Mouse (Mus musculus) adrenal gland, postnatal 10 days (tissue): ENCODE results near the gene Ankmy2. TPM values are rescaled to one million over a fixed set of nuclear protein-coding genes. Genes with fewer than 3 reads are reported as not detected.
"Not testable (repeated sequence)": the region's sequence is repeated elsewhere in the genome, so short reads cannot be mapped to it uniquely, and the experiment has no call there.

ENCODE experiments used
- DNase-seq: peaks from one replicate; pipeline ENCODE4 v3.0.0; 2021; ENCODE audit warnings: mixed read lengths
- total RNA-seq, 2 experiments: library from RNA; stranded (reverse); gene quantifications; 2 replicates each; pipeline ENCODE4 v1.2.3; 2021

The Ankmy2 gene
- total RNA-seq, 2 experiments from 2014 or later, result 28.6 to 34.7 TPM

GRCm38 (mm10) chr12:36157638-36158308, 859 bp downstream of the Ankmy2 start, which contains the start of gene Bzw2:
TSS of gene Bzw2 (minus strand) at chr12:36158080.
- DNase-seq, result peak; percentile 77

- DNase-seq, result no peak
Measured at GRCm38 (mm10) chr12:36164126-36164791, 7.3 kb downstream of the Ankmy2 start.

- DNase-seq, result no peak
Measured at GRCm38 (mm10) chr12:36165299-36165698, 8.4 kb downstream of the Ankmy2 start.

GRCm38 (mm10) chr12:36177227-36177626, 20.3 kb downstream of the Ankmy2 start:
- no peak for DNase-seq

GRCm38 (mm10) chr12:36182570-36182969, 25.7 kb downstream of the Ankmy2 start:
- peak; percentile 56 for DNase-seq

GRCm38 (mm10) chr12:36187081-36187480, 30.2 kb downstream of the Ankmy2 start:
- DNase-seq, result no peak

GRCm38 (mm10) chr12:36189610-36190009, 32.7 kb downstream of the Ankmy2 start:
- no peak for DNase-seq

GRCm38 (mm10) chr12:36190343-36190742, 33.4 kb downstream of the Ankmy2 start:
- no peak for DNase-seq

GRCm38 (mm10) chr12:36194976-36195375, 38.1 kb downstream of the Ankmy2 start:
- no peak for DNase-seq

- DNase-seq, result not testable (repeated sequence)
Measured at GRCm38 (mm10) chr12:36205579-36206119, 48.7 kb downstream of the Ankmy2 start.

- peak; percentile 68 for DNase-seq
Measured at GRCm38 (mm10) chr12:36207072-36207799, 50.3 kb downstream of the Ankmy2 start.

GRCm38 (mm10) chr12:36207800-36208148, 50.9 kb downstream of the Ankmy2 start:
- DNase-seq, result no peak

- no peak for DNase-seq
Measured at GRCm38 (mm10) chr12:36208456-36208855, 51.5 kb downstream of the Ankmy2 start.

GRCm38 (mm10) chr12:36210096-36210495, 53.2 kb downstream of the Ankmy2 start:
- no peak for DNase-seq

GRCm38 (mm10) chr12:36214389-36215148, 57.7 kb downstream of the Ankmy2 start:
- DNase-seq, result no peak

- peak; percentile 64 for DNase-seq
Measured at GRCm38 (mm10) chr12:36215149-36215480, 58.2 kb downstream of the Ankmy2 start.

- no peak for DNase-seq
Measured at GRCm38 (mm10) chr12:36216230-36216629, 59.3 kb downstream of the Ankmy2 start.

- no peak for DNase-seq
Measured at GRCm38 (mm10) chr12:36216905-36217304, 60.0 kb downstream of the Ankmy2 start.

- DNase-seq, result no peak
Measured at GRCm38 (mm10) chr12:36224392-36224791, 67.5 kb downstream of the Ankmy2 start.

- DNase-seq, result no peak
Measured at GRCm38 (mm10) chr12:36231386-36231785, 74.5 kb downstream of the Ankmy2 start.

- no peak for DNase-seq
Measured at GRCm38 (mm10) chr12:36241171-36241570, 84.3 kb downstream of the Ankmy2 start.
